Mouse (Mus musculus) left cerebral cortex, postnatal 36 days (tissue): ENCODE measurements around the gene Ndufaf2. TPM values are rescaled to one million over a fixed set of nuclear protein-coding genes. Genes with fewer than 3 reads are reported as not detected.
A peak's percentile ranks its signal among the peaks of the same experiment; 100 is the strongest.

ENCODE experiments used
- DNase-seq, 2 experiments: peaks; one replicate each; pipeline ENCODE4 v3.0.0; 2021 to 2022; ENCODE audit warnings: low spot score in 2 of 2, mixed read lengths in 1 of 2
- intact Hi-C: fragments of 180-260 bp; cut with DNase I; formaldehyde crosslinking; loops from one replicate; pipeline ENCODE4 v1.15.1; 2025
- total RNA-seq, 2 experiments: library from RNA; stranded (reverse); gene quantifications; 2 replicates each; pipeline ENCODE4 v1.2.3; 2021

Gene Ndufaf2
- total RNA-seq, 2 experiments from 2014 or later = 20.3 to 21.4 TPM

GRCm38 (mm10) chr13:108152650-108153372, 5.6 kb downstream of the Ndufaf2 start:
- DNase-seq = no peak
- intact Hi-C loops = loop anchor here (2.0 to 10.0 kb wide), 5 partner anchors 111 to 1041 kb away; partner anchors contain the start of gene Smim15

GRCm38 (mm10) chr13:108151782-108152181, 6.6 kb downstream of the Ndufaf2 start:
- DNase-seq = no peak
- intact Hi-C loops = loop anchor here (2.0 to 10.0 kb wide), 5 partner anchors 109 to 1039 kb away; partner anchors contain the start of gene Smim15

GRCm38 (mm10) chr13:108144086-108144485, 14.3 kb downstream of the Ndufaf2 start:
- intact Hi-C loops = no loop called here
- DNase-seq = no peak

GRCm38 (mm10) chr13:108138403-108138977, 19.9 kb downstream of the Ndufaf2 start:
- DNase-seq = no peak

GRCm38 (mm10) chr13:108135617-108136016, 22.8 kb downstream of the Ndufaf2 start:
- intact Hi-C loops = no loop called here
- DNase-seq = no peak

More at GRCm38 (mm10) chr13:108138403-108138977, 19.9 kb downstream of the Ndufaf2 start:
- intact Hi-C loops = no loop called here

- DNase-seq = no peak
- intact Hi-C loops = loop anchor here (5.0 kb wide), 1 partner anchor 90 kb away; the partner anchor contains the start of gene Smim15
Observed at GRCm38 (mm10) chr13:108132031-108132819, 26.2 kb downstream of the Ndufaf2 start.

GRCm38 (mm10) chr13:108130737-108131136, 27.7 kb downstream of the Ndufaf2 start:
- DNase-seq = peak; percentile 19 to 33
- intact Hi-C loops = loop anchor here (5.0 kb wide), 1 partner anchor 88 kb away; the partner anchor contains the start of gene Smim15

- intact Hi-C loops = loop anchor here (10.0 kb wide), 1 partner anchor 234 kb away; no protein-coding TSS in a partner anchor
- no peak for DNase-seq
Observed at GRCm38 (mm10) chr13:108129070-108129469, 29.4 kb downstream of the Ndufaf2 start.

- intact Hi-C loops = loop anchor here (10.0 kb wide), 1 partner anchor 233 kb away; no protein-coding TSS in a partner anchor
- DNase-seq = no peak
Observed at GRCm38 (mm10) chr13:108127883-108128282, 30.5 kb downstream of the Ndufaf2 start.

- DNase-seq = no peak
- intact Hi-C loops = loop anchor here (10.0 kb wide), 1 partner anchor 232 kb away; no protein-coding TSS in a partner anchor
Observed at GRCm38 (mm10) chr13:108127130-108127529, 31.3 kb downstream of the Ndufaf2 start.

- DNase-seq = no peak
- intact Hi-C loops = loop anchor here (10.0 kb wide), 1 partner anchor 231 kb away; no protein-coding TSS in a partner anchor
Observed at GRCm38 (mm10) chr13:108126246-108126645, 32.2 kb downstream of the Ndufaf2 start.

GRCm38 (mm10) chr13:108124096-108124495, 34.3 kb downstream of the Ndufaf2 start:
- intact Hi-C loops = loop anchor here (10.0 kb wide), 1 partner anchor 229 kb away; no protein-coding TSS in a partner anchor
- DNase-seq = no peak

- intact Hi-C loops = loop anchor here (10.0 kb wide), 1 partner anchor 228 kb away; no protein-coding TSS in a partner anchor
- DNase-seq = no peak
Observed at GRCm38 (mm10) chr13:108123109-108123723, 35.2 kb downstream of the Ndufaf2 start.

- intact Hi-C loops = loop anchor here (10.0 kb wide), 1 partner anchor 225 kb away; no protein-coding TSS in a partner anchor
- DNase-seq = no peak
Observed at GRCm38 (mm10) chr13:108119411-108120310, 38.8 kb downstream of the Ndufaf2 start.

GRCm38 (mm10) chr13:108118188-108118587, 40.2 kb downstream of the Ndufaf2 start:
- intact Hi-C loops = no loop called here
- DNase-seq = no peak

- intact Hi-C loops = no loop called here
- no peak for DNase-seq
Observed at GRCm38 (mm10) chr13:108117654-108118053, 40.8 kb downstream of the Ndufaf2 start.

- intact Hi-C loops = no loop called here
Observed at GRCm38 (mm10) chr13:108114257-108114656, 44.2 kb downstream of the Ndufaf2 start.

GRCm38 (mm10) chr13:108113536-108113935, 44.9 kb downstream of the Ndufaf2 start:
- intact Hi-C loops = no loop called here
- no peak for DNase-seq

More at GRCm38 (mm10) chr13:108114257-108114656, 44.2 kb downstream of the Ndufaf2 start:
- no peak for DNase-seq
